Comparison of ENCODE assay signal across 18 mouse cellular contexts in genomic region chr13:54412721-54413120, GRCm38 (mm10). TPM values are rescaled to one million over a fixed set of nuclear protein-coding genes. Genes with fewer than 3 reads are reported as not detected.
DNase-seq lines count a peak whose midpoint lies in the region; ATAC-seq and TF ChIP-seq lines count a peak whose summit lies in the region.
"Had no signal": no experiment of that assay in that cellular context is flagged by ENCODE, and none has a peak within 500 bp of the region (broad histone marks: within the 10 kb centered on the region; RNA-seq: fewer than 3 reads in every experiment).

No protein-coding gene starts in this region.

- no peak overlapping the region for H3K9ac ChIP-seq in forebrain, embryonic 11.5 days (ENCODE audit: low read length)
- no peak overlapping the region for H3K9ac ChIP-seq in hindbrain, postnatal 0 days (replicated peaks; ENCODE audit: low read length)
- H3K9ac ChIP-seq in hindbrain, embryonic 12.5 days = no peak overlapping the region

- peaks cover 15% of the 10 kb centered on the region for H3K4me1 ChIP-seq in forebrain, embryonic 10.5 days
- peaks cover 3% of the 10 kb centered on the region; the same call in 1 of the 2 replicates for H3K4me1 ChIP-seq in forebrain, embryonic 11.5 days (replicated peaks; ENCODE audit: control insufficient read depth, insufficient read depth, low read length)
- 0 out of 2 replicates have a peak, but pooled peaks cover 7% of the 10 kb centered on the region for H3K4me1 ChIP-seq in hindbrain, postnatal 0 days (ENCODE audit: insufficient read depth, low read length)
- peaks cover 12% of the 10 kb centered on the region for H3K4me1 ChIP-seq in hindbrain, embryonic 12.5 days
- peaks cover 2% of the 10 kb centered on the region for H3K4me1 ChIP-seq in spleen, adult 2 months (ENCODE audit: control insufficient read depth, insufficient read depth, insufficient read length)

- 86% methylated on average over 4 of the region's 4 CpGs for WGBS in forebrain, embryonic 10.5 days
- WGBS in forebrain, embryonic 11.5 days = 86% methylated on average over 4 of the region's 4 CpGs
- whole genome bisulfite sequencing in hindbrain, postnatal 0 days = 72% methylated on average over 4 of the region's 4 CpGs
- 78% methylated on average over 4 of the region's 4 CpGs for WGBS in hindbrain, embryonic 12.5 days
- WGBS in spleen, adult 2 months = 42% methylated on average over 4 of the region's 4 CpGs

- no peak overlapping the region for H3K4me2 ChIP-seq in forebrain, embryonic 11.5 days (ENCODE audit: low read depth, low read length, severe bottlenecking)
- H3K4me2 ChIP-seq in hindbrain, postnatal 0 days (ENCODE audit: low read depth, low read length) = no peak overlapping the region
- no peak overlapping the region for H3K4me2 ChIP-seq in hindbrain, embryonic 12.5 days (replicated peaks)

- no peak for TF ChIP-seq POLR2A in spleen, adult 2 months (IDR thresholded peaks at IDR 0.05; ENCODE audit: low read depth, low read length)

- no peak for ATAC-seq in forebrain, embryonic 11.5 days (replicated peaks; ENCODE audit: low FRiP score)
- ATAC-seq in hindbrain, postnatal 0 days = no peak
- no peak for ATAC-seq in hindbrain, embryonic 12.5 days (ENCODE audit: low FRiP score)
- ATAC-seq: CD4-positive, CD25-positive, alpha-beta regulatory T cell, adult 4 months; inflammation-experienced regulatory T-cells, adult 6 months had no signal

- H3K27me3 ChIP-seq in forebrain, embryonic 10.5 days (ENCODE audit: poor library complexity, severe bottlenecking) = no peaks in the 10 kb centered on the region
- H3K27me3 ChIP-seq in forebrain, embryonic 11.5 days (ENCODE audit: control insufficient read depth, insufficient read depth, low read length) = no peaks in the 10 kb centered on the region
- no peaks in the 10 kb centered on the region for H3K27me3 ChIP-seq in hindbrain, postnatal 0 days (ENCODE audit: insufficient read depth, low read length)
- H3K27me3 ChIP-seq in hindbrain, embryonic 12.5 days = 0 out of 2 replicates have a peak, but pooled peaks cover 6% of the 10 kb centered on the region
- H3K27me3 ChIP-seq in spleen, adult 2 months (ENCODE audit: control insufficient read depth, insufficient read depth, low read length) = no peaks in the 10 kb centered on the region
- H3K27me3 ChIP-seq in splenic B cell, adult 2 months (ENCODE audit: control insufficient read depth, insufficient read depth, low read length, poor library complexity, severe bottlenecking) = no peaks in the 10 kb centered on the region

- no peaks in the 10 kb centered on the region for H3K9me3 ChIP-seq in forebrain, embryonic 10.5 days
- no peaks in the 10 kb centered on the region for H3K9me3 ChIP-seq in forebrain, embryonic 11.5 days (ENCODE audit: control insufficient read depth, low read length)
- no peaks in the 10 kb centered on the region for H3K9me3 ChIP-seq in hindbrain, postnatal 0 days (ENCODE audit: low read length)
- no peaks in the 10 kb centered on the region for H3K9me3 ChIP-seq in hindbrain, embryonic 12.5 days (replicated peaks)
- H3K9me3 ChIP-seq: limb, embryonic 10.5 days had no signal

- TF ChIP-seq CTCF in hindbrain, postnatal 0 days (IDR thresholded peaks at IDR 0.05; ENCODE audit: low read depth) = no peak
- TF ChIP-seq CTCF in spleen, adult 2 months (IDR thresholded peaks at IDR 0.05; ENCODE audit: extremely low read depth, insufficient read depth, insufficient read length, insufficient replicate concordance) = no peak

- H3K36me3 ChIP-seq in forebrain, embryonic 10.5 days (replicated peaks) = no peaks in the 10 kb centered on the region
- no peaks in the 10 kb centered on the region for H3K36me3 ChIP-seq in forebrain, embryonic 11.5 days (ENCODE audit: control insufficient read depth, insufficient read depth, low read length)
- H3K36me3 ChIP-seq in hindbrain, postnatal 0 days (ENCODE audit: insufficient read depth, low read length) = no peaks in the 10 kb centered on the region
- H3K36me3 ChIP-seq in hindbrain, embryonic 12.5 days = no peaks in the 10 kb centered on the region
- H3K36me3 ChIP-seq in spleen, adult 2 months (ENCODE audit: control insufficient read depth, insufficient read depth, low read length) = no peaks in the 10 kb centered on the region
- H3K36me3 ChIP-seq in splenic B cell, adult 2 months (ENCODE audit: control insufficient read depth, insufficient read depth, low read length, poor library complexity, severe bottlenecking) = no peaks in the 10 kb centered on the region
- H3K36me3 ChIP-seq: limb, embryonic 10.5 days had no signal

- no peak overlapping the region for H3K4me3 ChIP-seq in forebrain, embryonic 10.5 days
- no peak overlapping the region for H3K4me3 ChIP-seq in forebrain, embryonic 11.5 days (ENCODE audit: low read depth, low read length)
- no peak overlapping the region for H3K4me3 ChIP-seq in hindbrain, postnatal 0 days (ENCODE audit: low read length)
- no peak overlapping the region for H3K4me3 ChIP-seq in hindbrain, embryonic 12.5 days
- peak overlapping the region; percentile 27; the same call in 1 of the 2 replicates for H3K4me3 ChIP-seq in spleen, adult 2 months (ENCODE audit: extremely low read depth, insufficient read depth, insufficient read length)
- H3K4me3 ChIP-seq: limb, embryonic 10.5 days had no signal

- H3K27ac ChIP-seq in forebrain, embryonic 10.5 days = 0 out of 2 replicates have a peak overlapping the region, but pooled peaks have one; percentile 21
- no peak overlapping the region for H3K27ac ChIP-seq in forebrain, embryonic 11.5 days (ENCODE audit: low read depth, low read length)
- H3K27ac ChIP-seq in hindbrain, postnatal 0 days = 0 out of 2 replicates have a peak overlapping the region, but pooled peaks have one; percentile 26
- H3K27ac ChIP-seq in hindbrain, embryonic 12.5 days = no peak overlapping the region
- H3K27ac ChIP-seq in spleen, adult 2 months (ENCODE audit: insufficient read depth, low read length) = peak overlapping the region; percentile 84
- H3K27ac ChIP-seq: limb, embryonic 10.5 days had no signal

- no peak for DNase-seq in forebrain, embryonic 10.5 days (ENCODE audit: extremely low spot score, low spot score)
- DNase-seq in forebrain, embryonic 11.5 days (ENCODE audit: low spot score) = no peak
- DNase-seq in hindbrain, postnatal 0 days (ENCODE audit: low spot score) = no peak
- DNase-seq in spleen, adult 2 months (ENCODE audit: low read depth in 1 of 2, low spot score in 2 of 2) = no peak
- no peak for DNase-seq in spleen, adult 18-20 months
- DNase-seq in splenic B cell, adult 2 months (ENCODE audit: low read depth, low spot score) = peak; percentile 37
- DNase-seq in cerebellum, postnatal 10 days = no peak
- DNase-seq: adrenal gland, postnatal 25 days; cerebellum, adult 9-10 months; gastrocnemius, postnatal 25 days; heart, postnatal 4 days; kidney, adult 18-20 months; kidney, postnatal 10 days; liver had no signal

RNA-seq across cellular contexts. Expression of gene Cplx2, which starts 41.6 kb away (rescaled TPM):
- polyA plus RNA-seq in forebrain, embryonic 10.5 days (2016; fragmentation: Nextera tagmentation; extraction: Ambion mirVana) = 5.5 TPM in 2 replicates
- polyA plus RNA-seq in forebrain, embryonic 11.5 days (2014; fragmentation: Nextera tagmentation; extraction: Ambion mirVana) = 11.8 and 13.3 TPM in 2 replicates
- total RNA-seq in hindbrain, postnatal 0 days (2014; rRNA removed) = 118 and 120 TPM in 2 replicates
- polyA plus RNA-seq in hindbrain, postnatal 0 days (2015; fragmentation: Nextera tagmentation; extraction: Ambion mirVana) = 46.2 and 47.4 TPM in 2 replicates
- polyA plus RNA-seq in hindbrain, embryonic 12.5 days (2016; fragmentation: Nextera tagmentation; extraction: Ambion mirVana) = 12.5 and 13.8 TPM in 2 replicates
- 3.5 and 4.3 TPM in 2 replicates for polyA plus RNA-seq in spleen, adult 2 months (2012; rRNA removed)
- polyA plus RNA-seq: CD4-positive, CD25-positive, alpha-beta regulatory T cell, adult 4 months; inflammation-experienced regulatory T-cells, adult 6 months had no signal

RNA-seq across cellular contexts. Expression of gene Thoc3, which starts 55.9 kb away (rescaled TPM):
- polyA plus RNA-seq in forebrain, embryonic 10.5 days (2016; fragmentation: Nextera tagmentation; extraction: Ambion mirVana) = 189 and 193 TPM in 2 replicates
- polyA plus RNA-seq in forebrain, embryonic 11.5 days (2014; fragmentation: Nextera tagmentation; extraction: Ambion mirVana) = 146 and 152 TPM in 2 replicates
- 67.2 and 120 TPM in 2 replicates for total RNA-seq in hindbrain, postnatal 0 days (2014; rRNA removed)
- polyA plus RNA-seq in hindbrain, postnatal 0 days (2015; fragmentation: Nextera tagmentation; extraction: Ambion mirVana) = 107 and 108 TPM in 2 replicates
- polyA plus RNA-seq in hindbrain, embryonic 12.5 days (2016; fragmentation: Nextera tagmentation; extraction: Ambion mirVana) = 123 and 128 TPM in 2 replicates
- polyA plus RNA-seq in spleen, adult 2 months (2012; rRNA removed) = 21.0 and 38.9 TPM in 2 replicates

Comparison
In these comparisons a context has a peak if more than half of its experiments do, and no peak if none do; other contexts are left out.
1. H3K27ac ChIP-seq: peak in forebrain, embryonic 10.5 days (single experiment), hindbrain, postnatal 0 days (single experiment) and spleen, adult 2 months (single experiment); none in forebrain, embryonic 11.5 days (single experiment) and hindbrain, embryonic 12.5 days (single experiment).